Mouse (Mus musculus): Measurements from ENCODE around the gene Fam117a.

- TF ChIP-seq CTCF (IDR thresholded peaks at IDR 0.05; ENCODE audit: low read depth): no peak
- no peak for TF ChIP-seq EP300 (IDR thresholded peaks at IDR 0.05; ENCODE audit: low read depth)
These were observed 59.7 kb downstream of the Fam117a start for GRCm38 (mm10) chr11:95396548-95396947.
